Mouse (Mus musculus) adrenal gland, adult 18-20 months (tissue): Measurements from ENCODE around the gene Ccnt1. TPM values are rescaled to one million over a fixed set of nuclear protein-coding genes. Genes with fewer than 3 reads are reported as not detected.
A peak's percentile ranks its signal among the peaks of the same experiment; 100 is the strongest.

Source experiments
- DNase-seq, 2 experiments: peaks; one replicate each; pipeline ENCODE4 v3.0.0; 2021 to 2022; ENCODE audit warnings: low spot score in 2 of 2
- long read RNA-seq, 2 experiments: library from polyadenylated mRNA; stranded (forward); transcript quantifications; one replicate each; pipeline ENCODE4 v2.0.0; 2021
- total RNA-seq, 2 experiments: library from RNA; stranded (reverse); gene quantifications; 1 replicate in 1 of 2; 2 replicates in 1 of 2; pipeline ENCODE4 v1.2.3; 2021

Gene Ccnt1
- total RNA-seq: 10 to 100 TPM; 52.5 to 65.9 TPM
- long read RNA-seq, experiment 1, transcript Ccnt1-201 (9 exons, 2,175 nt): major isoform, 7 of 10 reads
- long read RNA-seq, experiment 1, partial matches to known transcripts: 0 of 10 reads
- long read RNA-seq, experiment 1, other reads (novel, unspliced or antisense): 3 of 10 reads
- long read RNA-seq, experiment 2, transcript Ccnt1-201 (9 exons, 2,175 nt): major isoform, 37 of 46 reads
- long read RNA-seq, experiment 2, partial matches to known transcripts: 1 of 46 reads
- long read RNA-seq, experiment 2, other reads (novel, unspliced or antisense): 8 of 46 reads

GRCm38 (mm10) chr15:98570873-98571538, at the start of gene Ccnt1, which contains the start of gene 4930415O20Rik:
Gene Ccnt1, minus strand, starts transcription at chr15:98570923.
Gene 4930415O20Rik, plus strand, starts transcription at chr15:98571004.
- DNase-seq: no peak

- peak; percentile 81 to 87 for DNase-seq
Observed at GRCm38 (mm10) chr15:98617176-98617537, 46.4 kb upstream of the Ccnt1 start.

DNA sequence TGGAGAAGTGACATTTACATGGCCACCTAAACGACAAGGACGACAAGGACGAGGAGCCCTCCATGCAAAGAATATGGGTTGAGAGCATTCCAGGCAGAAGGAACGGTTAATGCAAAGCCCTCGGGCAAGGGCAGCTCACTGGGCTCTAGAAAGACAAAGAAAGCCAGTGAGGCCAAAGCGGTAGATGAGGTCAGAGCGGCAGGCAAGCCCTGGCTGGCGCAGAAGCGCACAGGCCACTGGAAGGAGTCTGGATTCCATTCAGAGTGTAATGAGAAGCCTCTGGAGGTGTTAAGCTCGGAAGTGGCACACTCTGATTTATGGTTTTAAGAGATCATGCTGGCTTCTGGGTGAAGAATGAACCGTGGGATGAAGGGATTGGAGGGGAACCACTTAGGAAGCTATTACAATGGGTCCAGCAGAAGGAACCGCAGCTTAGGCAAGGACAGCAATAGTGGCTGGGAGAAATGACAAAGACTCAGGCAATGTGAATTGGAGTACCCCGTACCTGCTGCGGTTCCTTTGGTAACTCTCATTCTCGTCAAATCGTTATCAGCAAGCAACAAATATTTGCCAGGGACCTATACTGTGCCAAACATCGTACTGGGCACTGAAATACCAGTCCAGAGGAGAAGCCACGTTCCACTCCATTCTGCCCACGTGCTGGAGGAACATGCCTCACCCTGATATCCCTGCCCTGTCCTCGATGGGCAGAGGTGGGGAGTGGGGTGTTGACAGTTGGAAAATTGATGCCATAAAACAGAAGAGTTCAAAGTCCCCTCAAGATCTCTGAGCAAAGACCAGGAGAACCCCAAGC, 45.8 kb upstream of the Ccnt1 start:
- no peak for DNase-seq

GRCm38 (mm10) chr15:98615751-98616150, 45.0 kb upstream of the Ccnt1 start:
- no peak for DNase-seq

- no peak for DNase-seq
Observed at GRCm38 (mm10) chr15:98614971-98615370, 44.2 kb upstream of the Ccnt1 start.

DNA sequence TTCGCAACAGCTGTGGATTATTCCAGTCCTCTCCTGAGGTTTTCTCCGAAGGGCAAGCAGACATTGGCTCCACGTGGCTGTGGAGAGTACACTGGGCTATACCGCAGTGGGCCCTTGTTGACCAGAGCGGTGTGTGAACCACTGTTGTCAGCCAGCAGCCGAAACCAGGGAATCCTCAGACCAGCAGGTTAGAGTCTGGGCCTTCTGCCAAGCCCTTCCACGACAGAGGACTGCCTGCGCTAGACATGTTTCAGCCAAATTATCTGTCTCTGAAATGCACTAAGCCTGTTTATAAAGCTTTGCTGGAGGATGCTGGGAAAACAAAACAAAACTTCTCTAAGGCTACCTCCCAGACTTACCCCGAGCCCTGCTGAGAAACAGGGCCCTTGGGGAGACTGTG, 43.8 kb upstream of the Ccnt1 start:
- DNase-seq: no peak

DNA sequence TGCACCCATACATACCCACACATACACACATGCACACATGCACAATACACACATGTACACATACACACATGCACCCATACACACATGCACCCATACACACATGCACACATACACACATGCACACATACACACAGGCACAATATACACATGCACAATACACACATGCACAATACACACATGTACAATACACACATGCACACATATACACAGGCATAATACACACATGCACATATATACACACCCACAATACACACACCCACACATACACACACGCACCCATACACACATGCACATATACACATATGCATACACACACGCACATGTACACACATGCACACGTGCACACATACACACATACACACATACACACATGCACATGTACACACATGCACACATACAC, 41.5 kb upstream of the Ccnt1 start:
- no peak for DNase-seq

DNA sequence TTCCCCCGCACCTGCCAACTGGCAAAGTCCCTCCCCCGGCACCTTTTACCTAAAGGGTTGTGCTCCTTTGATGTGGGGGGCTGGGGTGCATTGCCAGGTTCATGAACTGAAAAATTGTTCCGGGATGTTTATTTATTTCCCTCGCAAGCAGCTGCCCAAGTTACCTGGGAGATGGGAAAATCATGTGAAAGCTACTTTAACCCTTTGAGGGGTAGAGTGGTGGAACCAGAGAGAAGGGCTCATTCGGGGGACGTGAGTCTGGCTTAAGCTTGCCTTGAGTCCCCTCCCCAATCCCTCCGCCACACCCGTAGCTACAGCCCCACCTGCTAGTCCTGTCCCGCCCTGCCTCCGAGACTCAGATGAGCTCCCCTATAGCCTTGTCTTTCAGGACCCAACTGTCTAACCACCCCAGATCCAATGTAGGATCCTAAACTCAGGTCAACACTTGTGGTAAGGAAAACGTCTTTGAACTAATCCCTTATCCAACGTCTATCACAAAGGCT, 39.5 kb upstream of the Ccnt1 start:
- DNase-seq: no peak

- peak; percentile 66 to 72 for DNase-seq
Observed at GRCm38 (mm10) chr15:98609331-98610130, 38.8 kb upstream of the Ccnt1 start, which contains the start of gene Adcy6. Gene Adcy6, minus strand, starts transcription at chr15:98610076.

GRCm38 (mm10) chr15:98608784-98609250, 38.1 kb upstream of the Ccnt1 start:
- DNase-seq: no peak

- no peak for DNase-seq
Observed at GRCm38 (mm10) chr15:98608058-98608783, 37.5 kb upstream of the Ccnt1 start.

DNA sequence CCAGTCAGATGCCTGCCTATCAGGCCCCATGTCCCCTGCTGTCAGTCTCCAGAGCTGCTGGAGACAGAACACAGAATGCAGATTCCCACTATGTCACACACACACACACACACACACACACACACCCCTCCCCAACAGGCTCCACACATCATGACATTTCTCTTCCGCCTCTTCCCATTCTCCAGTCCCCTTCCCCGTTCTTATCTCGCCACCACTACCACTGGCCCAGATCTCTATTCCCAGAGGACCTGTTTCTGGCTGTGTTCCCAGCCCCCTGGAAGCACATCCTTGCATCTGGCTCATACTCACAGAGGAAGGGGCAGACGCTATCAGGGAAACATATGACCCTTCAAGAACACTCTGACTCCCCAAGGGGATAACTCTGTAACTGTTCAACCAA, 36.8 kb upstream of the Ccnt1 start:
- peak in 1 of 2 experiments; percentile 57 for DNase-seq

DNA sequence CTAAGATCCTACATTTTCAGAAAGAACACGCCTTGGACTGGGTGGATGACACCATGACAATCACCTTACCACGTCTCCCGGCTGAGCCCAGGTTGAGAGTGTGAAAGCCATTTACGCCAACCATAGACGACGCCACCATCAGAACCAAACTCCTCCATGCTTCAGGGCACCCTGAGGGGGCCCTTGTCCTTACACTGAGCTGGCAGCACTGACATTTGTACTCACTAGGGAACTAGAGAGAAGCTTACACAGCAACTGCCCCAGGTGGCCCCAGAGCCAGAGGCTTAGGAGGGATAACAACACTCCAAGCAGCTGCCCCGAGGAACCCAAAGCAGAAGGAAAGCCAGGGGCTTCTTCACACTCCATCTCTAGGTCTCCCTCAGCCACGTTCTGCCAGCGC, 36.0 kb upstream of the Ccnt1 start:
- DNase-seq: no peak

GRCm38 (mm10) chr15:98606051-98606536, 35.4 kb upstream of the Ccnt1 start:
- DNase-seq: no peak

GRCm38 (mm10) chr15:98604041-98604575, 33.4 kb upstream of the Ccnt1 start:
- no peak for DNase-seq

DNA sequence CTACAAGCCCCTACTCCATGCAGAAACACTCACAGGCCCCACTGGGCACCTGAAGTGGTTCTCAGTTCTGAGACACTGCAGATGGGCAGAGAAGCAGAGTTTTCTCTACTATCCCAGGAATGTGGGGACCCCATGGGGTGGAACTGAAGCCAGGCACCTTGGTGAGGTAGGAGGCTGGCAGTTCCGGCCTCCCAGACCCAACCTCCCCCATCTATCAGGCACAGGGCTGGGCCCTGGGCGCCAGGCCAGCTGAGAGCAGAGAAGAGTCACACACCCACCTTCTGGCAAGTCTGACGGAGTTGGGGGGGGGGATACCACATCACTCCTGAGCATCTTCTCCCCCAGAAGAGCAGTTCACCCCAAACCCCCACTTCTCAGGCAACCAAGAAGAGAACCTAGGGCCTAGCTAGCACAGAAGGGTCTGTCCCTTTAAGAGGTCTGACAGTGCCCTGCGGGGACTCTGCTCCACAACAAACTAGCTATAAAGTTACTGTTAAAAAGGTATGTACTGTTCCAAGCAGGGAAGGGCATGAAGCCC, 32.3 kb upstream of the Ccnt1 start:
- DNase-seq: no peak

- no peak for DNase-seq
Observed at GRCm38 (mm10) chr15:98602191-98602881, 31.6 kb upstream of the Ccnt1 start.

- no peak for DNase-seq
Observed at GRCm38 (mm10) chr15:98601832-98602190, 31.1 kb upstream of the Ccnt1 start.
